Mouse (Mus musculus): ENCODE results near the gene Gm6583.

DNA sequence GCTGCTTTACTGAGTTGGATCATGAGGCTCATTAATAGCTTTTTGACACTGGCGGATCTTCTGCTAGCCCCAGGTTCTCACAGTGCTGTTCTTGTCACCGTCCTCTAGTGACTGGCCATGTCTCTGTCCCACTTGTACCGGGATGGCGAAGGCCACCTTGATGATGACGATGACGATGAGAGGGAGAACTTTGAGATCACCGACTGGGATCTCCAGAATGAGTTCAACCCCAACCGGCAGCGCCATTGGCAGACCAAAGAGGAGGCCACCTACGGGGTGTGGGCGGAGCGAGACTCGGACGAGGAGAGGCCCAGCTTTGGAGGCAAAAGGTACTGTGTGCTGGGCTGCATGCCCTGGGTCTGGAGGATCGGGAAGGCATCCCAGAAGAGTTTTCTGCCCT, 28.0 kb downstream of the Gm6583 start:
- TF ChIP-seq EP300 (IDR thresholded peaks at IDR 0.05; ENCODE audit: low read depth): no peak
- TF ChIP-seq CTCF (IDR thresholded peaks at IDR 0.05; ENCODE audit: low read depth): no peak

Measured in liver, postnatal 0 days (tissue).